Mouse (Mus musculus): ENCODE results near the gene Lrch4. TPM values are rescaled to one million over a fixed set of nuclear protein-coding genes. Genes with fewer than 3 reads are reported as not detected.

The Lrch4 gene
- polyA plus RNA-seq, 3 experiments from 2014 or later = 57.9 to 66.2 (median 65.6) TPM

Other genes starting within 250 kb of the Lrch4 start
- under 1 TPM; 0.19 to 0.55 (median 0.24) TPM for gene Zan, start 152.1 kb upstream of the Lrch4 start, polyA plus RNA-seq (2017; shearing (Covaris generic))
- gene Pop7, start 126.6 kb upstream of the Lrch4 start, polyA plus RNA-seq (2017; shearing (Covaris generic)) = 10 to 100 TPM; 51.1 to 61.5 (median 59.1) TPM
- gene Gigyf1, start 110.6 kb upstream of the Lrch4 start, polyA plus RNA-seq (2017; shearing (Covaris generic)) = 10 to 100 TPM; 14.0 to 33.6 (median 31.4) TPM
- gene Epo, start 95.9 kb upstream of the Lrch4 start, polyA plus RNA-seq (2017; shearing (Covaris generic)) = not detected
- gene Gnb2, start 95.6 kb upstream of the Lrch4 start, polyA plus RNA-seq (2017; shearing (Covaris generic)) = 10 to 100 TPM; 63.1 to 85.4 (median 72.9) TPM
- gene Actl6b, start 75.6 kb upstream of the Lrch4 start, polyA plus RNA-seq (2017; shearing (Covaris generic)) = not detected
- gene Tfr2, start 59.3 kb upstream of the Lrch4 start, polyA plus RNA-seq (2017; shearing (Covaris generic)) = 1 to 10 TPM in 2 of 3 experiments, not detected in 1; 1.3 to 1.9 TPM
- 10 to 100 TPM; 24.5 to 34.8 (median 31.0) TPM for gene Mospd3, start 28.1 kb upstream of the Lrch4 start, polyA plus RNA-seq (2017; shearing (Covaris generic))
- gene Pcolce, start 15.3 kb upstream of the Lrch4 start, polyA plus RNA-seq (2017; shearing (Covaris generic)) = under 1 TPM in 2 of 3 experiments, not detected in 1; 0.40 to 0.80 TPM
- gene Fbxo24, start 119 bp upstream of the Lrch4 start, polyA plus RNA-seq (2017; shearing (Covaris generic)) = under 1 TPM in 2 of 3 experiments, not detected in 1; 0.33 to 0.67 TPM
- 10 to 100 TPM in 2 of 3 experiments, 1 to 10 TPM in 1; 8.6 to 14.1 (median 13.3) TPM for gene Gm20605, start 54 bp downstream of the Lrch4 start, polyA plus RNA-seq (2017; shearing (Covaris generic))
- 10 to 100 TPM; 18.2 to 49.8 (median 44.0) TPM for gene Sap25, start 12.2 kb downstream of the Lrch4 start, polyA plus RNA-seq (2017; shearing (Covaris generic))
- gene Irs3, start 16.6 kb downstream of the Lrch4 start, polyA plus RNA-seq (2017; shearing (Covaris generic)) = not detected
- 10 to 100 TPM; 16.1 to 21.7 (median 16.4) TPM for gene Agfg2, start 55.6 kb downstream of the Lrch4 start, polyA plus RNA-seq (2017; shearing (Covaris generic))
- gene Nyap1, start 112.5 kb downstream of the Lrch4 start, polyA plus RNA-seq (2017; shearing (Covaris generic)) = under 1 TPM in 2 of 3 experiments, not detected in 1; 0.12 to 0.20 TPM
- 10 to 100 TPM; 43.3 to 83.4 (median 64.7) TPM for gene Tsc22d4, start 116.6 kb downstream of the Lrch4 start, polyA plus RNA-seq (2017; shearing (Covaris generic))
- gene Ppp1r35, start 149.7 kb downstream of the Lrch4 start, polyA plus RNA-seq (2017; shearing (Covaris generic)) = 10 to 100 TPM in 1 of 3 experiments, 1 to 10 TPM in 2; 6.0 to 10.9 (median 6.5) TPM
- 10 to 100 TPM; 13.1 to 32.7 (median 29.8) TPM for gene Mepce, start 158.5 kb downstream of the Lrch4 start, polyA plus RNA-seq (2017; shearing (Covaris generic))
- gene Zcwpw1, start 158.7 kb downstream of the Lrch4 start, polyA plus RNA-seq (2017; shearing (Covaris generic)) = 10 to 100 TPM in 2 of 3 experiments, 1 to 10 TPM in 1; 4.7 to 12.0 (median 11.0) TPM
- gene Pilra, start 207.2 kb downstream of the Lrch4 start, polyA plus RNA-seq (2017; shearing (Covaris generic)) = under 1 TPM in 2 of 3 experiments, not detected in 1; 0.19 to 0.79 TPM
- gene Pilrb1, start 229.0 kb downstream of the Lrch4 start, polyA plus RNA-seq (2017; shearing (Covaris generic)) = under 1 TPM in 1 of 3 experiments, not detected in 2; 0.38 TPM
- gene Pilrb2, start 242.7 kb downstream of the Lrch4 start, polyA plus RNA-seq (2017; shearing (Covaris generic)) = not detected